14 mouse cellular contexts compared by ENCODE assay signal in genomic region chr19:8870381-8870780, GRCm38 (mm10). TPM values are rescaled to one million over a fixed set of nuclear protein-coding genes. Genes with fewer than 3 reads are reported as not detected.
DNase-seq lines count a peak whose midpoint lies in the region; ATAC-seq and TF ChIP-seq lines count a peak whose summit lies in the region.
"Not testable (repeated sequence)": the region's sequence is repeated elsewhere in the genome, so short reads cannot be mapped to it uniquely, and the experiment has no call there.
"Had no signal": no experiment of that assay in that cellular context is flagged by ENCODE, and none has a peak within 500 bp of the region (broad histone marks: within the 10 kb centered on the region; RNA-seq: fewer than 3 reads in every experiment).

No protein-coding gene starts in this region.

- not testable (repeated sequence) for H3K4me1 ChIP-seq in embryonic facial prominence, embryonic 12.5 days; intestine, postnatal 0 days (replicated peaks; ENCODE audit: control insufficient read depth, insufficient read depth, low read length)
- peaks cover 17% of the 10 kb centered on the region for H3K4me1 ChIP-seq in hindbrain, embryonic 10.5 days (replicated peaks)
- H3K4me1 ChIP-seq in limb, embryonic 15.5 days = peaks cover 10% of the 10 kb centered on the region
- H3K4me1 ChIP-seq in lung, embryonic 15.5 days = peaks cover 13% of the 10 kb centered on the region

- not testable (repeated sequence) for H3K27ac ChIP-seq in embryonic facial prominence, embryonic 12.5 days; limb, embryonic 15.5 days
- peak overlapping the region; percentile 94 for H3K27ac ChIP-seq in gastrocnemius, adult 2 months
- H3K27ac ChIP-seq in hindbrain, embryonic 10.5 days = 0 out of 2 replicates have a peak overlapping the region, but pooled peaks have one; percentile 92
- peak overlapping the region; percentile 87; the same call in 1 of the 2 replicates for H3K27ac ChIP-seq in intestine, postnatal 0 days (ENCODE audit: low read depth, low read length)
- H3K27ac ChIP-seq in lung, embryonic 15.5 days = 0 out of 2 replicates have a peak overlapping the region, but pooled peaks have one; percentile 59

- DNase-seq in gastrocnemius, adult 2 months; hindbrain, embryonic 10.5 days (ENCODE audit: low spot score): not testable (repeated sequence)

- peaks cover 23% of the 10 kb centered on the region for H3K36me3 ChIP-seq in embryonic facial prominence, embryonic 12.5 days
- peaks cover 25% of the 10 kb centered on the region for H3K36me3 ChIP-seq in hindbrain, embryonic 10.5 days
- peaks cover 22% of the 10 kb centered on the region for H3K36me3 ChIP-seq in intestine, postnatal 0 days (ENCODE audit: control insufficient read depth, insufficient read depth)
- H3K36me3 ChIP-seq in limb, embryonic 15.5 days = peaks cover 24% of the 10 kb centered on the region
- H3K36me3 ChIP-seq in lung, embryonic 15.5 days = peaks cover 23% of the 10 kb centered on the region
- H3K36me3 ChIP-seq in myocyte (ENCODE audit: control insufficient read depth, insufficient read depth) = peaks cover 19% of the 10 kb centered on the region

- ATAC-seq in embryonic facial prominence, embryonic 12.5 days (ENCODE audit: insufficient number of reproducible peaks, insufficient read depth, low FRiP score, low TSS enrichment); intestine, postnatal 0 days; limb, embryonic 15.5 days (ENCODE audit: insufficient number of reproducible peaks, low FRiP score, low TSS enrichment, low read depth); lung, embryonic 15.5 days (ENCODE audit: borderline replicate concordance, extremely low read depth, low FRiP score, low TSS enrichment): not testable (repeated sequence)

- intact Hi-C loops in gastrocnemius, adult 2 months (cut with DNase I) = loop anchor here (2.0 kb wide), 1 partner anchor 28 kb away; the partner anchor contains the start of gene Ganab

- peak overlapping the region; percentile 80 for H3ac ChIP-seq in myocyte (ENCODE audit: control insufficient read depth, insufficient read length)

- TF ChIP-seq POLR2A in myocyte (IDR thresholded peaks at IDR 0.05; ENCODE audit: insufficient read length, low read depth) = not testable (repeated sequence)

- peak overlapping the region; percentile 88; the same call in 1 of the 2 replicates for H3K4me2 ChIP-seq in embryonic facial prominence, embryonic 12.5 days (replicated peaks)
- H3K4me2 ChIP-seq in intestine, postnatal 0 days (replicated peaks; ENCODE audit: low read depth) = peak overlapping the region; percentile 86
- peak overlapping the region; percentile 83; the same call in 1 of the 2 replicates for H3K4me2 ChIP-seq in limb, embryonic 15.5 days
- H3K4me2 ChIP-seq in lung, embryonic 15.5 days = peak overlapping the region; percentile 71
- H3K4me2 ChIP-seq in myocyte (ENCODE audit: low read depth) = peak overlapping the region; percentile 75

- H3K4me3 ChIP-seq in embryonic facial prominence, embryonic 12.5 days = peak overlapping the region; percentile 98; the same call in 1 of the 2 replicates
- peak overlapping the region; percentile 94 for H3K4me3 ChIP-seq in gastrocnemius, adult 2 months
- H3K4me3 ChIP-seq in hindbrain, embryonic 10.5 days = peak overlapping the region; percentile 99; the same call in 1 of the 2 replicates
- H3K4me3 ChIP-seq in intestine, postnatal 0 days (ENCODE audit: low read depth, low read length) = peak overlapping the region; percentile 80
- not testable (repeated sequence) for H3K4me3 ChIP-seq in limb, embryonic 15.5 days
- peak overlapping the region; percentile 67; the same call in 1 of the 2 replicates for H3K4me3 ChIP-seq in lung, embryonic 15.5 days
- H3K4me3 ChIP-seq in myocyte = peak overlapping the region; percentile 77

- H3K79me2 ChIP-seq in myocyte (ENCODE audit: control insufficient read depth, insufficient read depth) = peaks cover 19% of the 10 kb centered on the region

- H3K27me3 ChIP-seq in embryonic facial prominence, embryonic 12.5 days; hindbrain, embryonic 10.5 days (ENCODE audit: insufficient read depth, poor library complexity, severe bottlenecking); intestine, postnatal 0 days (replicated peaks; ENCODE audit: control insufficient read depth, insufficient read depth, low read length); limb, embryonic 15.5 days; lung, embryonic 15.5 days; myocyte (ENCODE audit: control insufficient read depth, insufficient read depth, insufficient read length): not testable (repeated sequence)

- TF ChIP-seq CTCF in gastrocnemius, adult 2 months (IDR thresholded peaks at IDR 0.05); intestine, postnatal 0 days (IDR thresholded peaks at IDR 0.05; ENCODE audit: low read depth): not testable (repeated sequence)

- 63% methylated on average over 3 of the region's 3 CpGs for WGBS in embryonic facial prominence, embryonic 12.5 days
- WGBS in hindbrain, embryonic 10.5 days = 78% methylated on average over 3 of the region's 3 CpGs
- 79% methylated on average over 3 of the region's 3 CpGs for WGBS in intestine, postnatal 0 days
- 80% methylated on average over 3 of the region's 3 CpGs for WGBS in limb, embryonic 15.5 days
- 72% methylated on average over 3 of the region's 3 CpGs for WGBS in lung, embryonic 15.5 days

- H3K9ac ChIP-seq in embryonic facial prominence, embryonic 12.5 days; limb, embryonic 15.5 days; lung, embryonic 15.5 days: not testable (repeated sequence)
- H3K9ac ChIP-seq in intestine, postnatal 0 days (ENCODE audit: low read depth, low read length) = peak overlapping the region; percentile 89; the same call in 1 of the 2 replicates

- not testable (repeated sequence) for H3K9me3 ChIP-seq in embryonic facial prominence, embryonic 12.5 days; hindbrain, embryonic 10.5 days; intestine, postnatal 0 days (ENCODE audit: control insufficient read depth); limb, embryonic 15.5 days; lung, embryonic 15.5 days

RNA-seq across cellular contexts. Expression of gene Ubxn1, which starts 0.9 kb away (rescaled TPM):
- 179 and 189 TPM in 2 replicates for polyA plus RNA-seq in embryonic facial prominence, embryonic 12.5 days (2016; fragmentation: Nextera tagmentation; extraction: Ambion mirVana)
- 100 to 1,000 TPM; 199 to 235 TPM for total RNA-seq in gastrocnemius, adult 2 months (2021)
- polyA plus RNA-seq in hindbrain, embryonic 10.5 days (2016; fragmentation: Nextera tagmentation; extraction: Ambion mirVana) = 201 and 202 TPM in 2 replicates
- polyA plus RNA-seq in intestine, postnatal 0 days (2015; fragmentation: Nextera tagmentation; extraction: Ambion mirVana) = 170 and 180 TPM in 2 replicates
- 173 and 176 TPM in 2 replicates for polyA plus RNA-seq in limb, embryonic 15.5 days (2015; fragmentation: Nextera tagmentation; extraction: Ambion mirVana)
- polyA plus RNA-seq in lung, embryonic 15.5 days (2015; fragmentation: Nextera tagmentation; extraction: Ambion mirVana) = 153 and 158 TPM in 2 replicates
- 236 TPM for polyA plus RNA-seq in myocyte (2012; fragmentation: generic; extraction: Trizol)

RNA-seq across cellular contexts. Expression of gene Uqcc3, which starts 10.3 kb away (rescaled TPM):
- polyA plus RNA-seq in embryonic facial prominence, embryonic 12.5 days (2016; fragmentation: Nextera tagmentation; extraction: Ambion mirVana) = 66.0 and 67.6 TPM in 2 replicates
- total RNA-seq in gastrocnemius, adult 2 months (2021) = 10 to 100 TPM; 57.7 to 59.0 TPM
- 57.9 and 62.5 TPM in 2 replicates for polyA plus RNA-seq in hindbrain, embryonic 10.5 days (2016; fragmentation: Nextera tagmentation; extraction: Ambion mirVana)
- 65.4 and 67.9 TPM in 2 replicates for polyA plus RNA-seq in intestine, postnatal 0 days (2015; fragmentation: Nextera tagmentation; extraction: Ambion mirVana)
- polyA plus RNA-seq in limb, embryonic 15.5 days (2015; fragmentation: Nextera tagmentation; extraction: Ambion mirVana) = 65.9 and 69.1 TPM in 2 replicates
- polyA plus RNA-seq in lung, embryonic 15.5 days (2015; fragmentation: Nextera tagmentation; extraction: Ambion mirVana) = 58.5 and 60.2 TPM in 2 replicates
- 37.0 TPM for polyA plus RNA-seq in myocyte (2012; fragmentation: generic; extraction: Trizol)

RNA-seq across cellular contexts. Expression of gene Lbhd1, which starts 13.2 kb away (rescaled TPM):
- 82.3 and 88.4 TPM in 2 replicates for polyA plus RNA-seq in embryonic facial prominence, embryonic 12.5 days (2016; fragmentation: Nextera tagmentation; extraction: Ambion mirVana)
- total RNA-seq in gastrocnemius, adult 2 months (2021) = 1 to 10 TPM in 1 of 2 experiments, under 1 TPM in 1; 0.99 to 6.1 TPM
- polyA plus RNA-seq in hindbrain, embryonic 10.5 days (2016; fragmentation: Nextera tagmentation; extraction: Ambion mirVana) = 111 and 112 TPM in 2 replicates
- 44.1 and 44.6 TPM in 2 replicates for polyA plus RNA-seq in intestine, postnatal 0 days (2015; fragmentation: Nextera tagmentation; extraction: Ambion mirVana)
- polyA plus RNA-seq in limb, embryonic 15.5 days (2015; fragmentation: Nextera tagmentation; extraction: Ambion mirVana) = 69.3 and 76.7 TPM in 2 replicates
- polyA plus RNA-seq in lung, embryonic 15.5 days (2015; fragmentation: Nextera tagmentation; extraction: Ambion mirVana) = 70.5 and 72.7 TPM in 2 replicates
- 3.3 TPM for polyA plus RNA-seq in myocyte (2012; fragmentation: generic; extraction: Trizol)

RNA-seq across cellular contexts. Expression of gene Gm49403, which starts 13.3 kb away (rescaled TPM):
- polyA plus RNA-seq in embryonic facial prominence, embryonic 12.5 days (2016; fragmentation: Nextera tagmentation; extraction: Ambion mirVana) = not detected in 2 replicates
- total RNA-seq in gastrocnemius, adult 2 months (2021) = not detected
- not detected in 2 replicates for polyA plus RNA-seq in hindbrain, embryonic 10.5 days (2016; fragmentation: Nextera tagmentation; extraction: Ambion mirVana)
- not detected in 2 replicates for polyA plus RNA-seq in intestine, postnatal 0 days (2015; fragmentation: Nextera tagmentation; extraction: Ambion mirVana)
- not detected in 2 replicates for polyA plus RNA-seq in limb, embryonic 15.5 days (2015; fragmentation: Nextera tagmentation; extraction: Ambion mirVana)
- not detected in 2 replicates for polyA plus RNA-seq in lung, embryonic 15.5 days (2015; fragmentation: Nextera tagmentation; extraction: Ambion mirVana)
- polyA plus RNA-seq in myocyte (2012; fragmentation: generic; extraction: Trizol) = not detected
- total RNA-seq: adrenal gland, postnatal 4 days; gastrocnemius, postnatal 10 days; layer of hippocampus, postnatal 25 days; left cerebral cortex, postnatal 36 days had no signal
- polyA plus RNA-seq: forebrain, embryonic 16.5 days; intestine, embryonic 15.5 days; thymus, adult 2 months had no signal

RNA-seq across cellular contexts. Expression of gene 1810009A15Rik, which starts 18.3 kb away (rescaled TPM):
- 98.0 and 107 TPM in 2 replicates for polyA plus RNA-seq in embryonic facial prominence, embryonic 12.5 days (2016; fragmentation: Nextera tagmentation; extraction: Ambion mirVana)
- 10 to 100 TPM; 11.8 to 13.5 TPM for total RNA-seq in gastrocnemius, adult 2 months (2021)
- polyA plus RNA-seq in hindbrain, embryonic 10.5 days (2016; fragmentation: Nextera tagmentation; extraction: Ambion mirVana) = 139 and 159 TPM in 2 replicates
- polyA plus RNA-seq in intestine, postnatal 0 days (2015; fragmentation: Nextera tagmentation; extraction: Ambion mirVana) = 54.5 and 55.6 TPM in 2 replicates
- 76.8 and 80.9 TPM in 2 replicates for polyA plus RNA-seq in limb, embryonic 15.5 days (2015; fragmentation: Nextera tagmentation; extraction: Ambion mirVana)
- polyA plus RNA-seq in lung, embryonic 15.5 days (2015; fragmentation: Nextera tagmentation; extraction: Ambion mirVana) = 81.5 and 93.7 TPM in 2 replicates
- polyA plus RNA-seq in myocyte (2012; fragmentation: generic; extraction: Trizol) = 73.1 TPM

Comparison
In these comparisons a context has a peak if more than half of its experiments do, and no peak if none do; other contexts are left out.
1. RNA of gene Lbhd1, which starts 13.2 kb away (polyA plus RNA-seq): 111 to 112 TPM in hindbrain, embryonic 10.5 days, 82.3 to 88.4 TPM in embryonic facial prominence, embryonic 12.5 days, 69.3 to 76.7 TPM in limb, embryonic 15.5 days, 70.5 to 72.7 TPM in lung, embryonic 15.5 days and 44.1 to 44.6 TPM in intestine, postnatal 0 days; 3.3 TPM in myocyte (single experiment); every median in the first group is over 10 times any median in the second.
2. Peak in every context shown above with its lines, with median percentiles within 50 percentile points of each other: H3K4me2 ChIP-seq.